Mouse (Mus musculus) CD4-positive naive resting alpha-beta T cell, adult 57 days (primary cell): ENCODE measurements around the gene Nceh1. TPM values are rescaled to one million over a fixed set of nuclear protein-coding genes. Genes with fewer than 3 reads are reported as not detected.

Experiments
- total RNA-seq: library from RNA; stranded (reverse); gene quantifications from one replicate; pipeline ENCODE4 v1.2.4, GENCODE M21; 2023

Gene Nceh1
- total RNA-seq: 17.2 TPM

GRCm38 (mm10) chr3:27182733-27183600 lies at the start of gene Nceh1:
Gene Nceh1 (plus strand): TSS chr3:27182965.

GRCm38 (mm10) chr3:27153701-27154209 lies 29.0 kb upstream of the Nceh1 start, which contains the start of gene Ect2:
Gene Ect2 (minus strand): TSS chr3:27153878.

GRCm38 (mm10) chr3:27316559-27317287 lies 134.0 kb downstream of the Nceh1 start, which contains the start of gene Tnfsf10:
Gene Tnfsf10 (plus strand): TSS chr3:27317028.

Other genes with a start within 250 kb of the Nceh1 start
- 2.2 TPM for gene Ect2, start 29.1 kb upstream of the Nceh1 start, total RNA-seq
- 9.1 TPM for gene Tnfsf10, start 134.1 kb downstream of the Nceh1 start, total RNA-seq
- not detected for gene Ghsr, start 188.4 kb downstream of the Nceh1 start, total RNA-seq